Mouse (Mus musculus) forebrain, embryonic 11.5 days (tissue): ENCODE data around the gene Szt2. TPM values are rescaled to one million over a fixed set of nuclear protein-coding genes. Genes with fewer than 3 reads are reported as not detected.

Experiments used
- polyA plus RNA-seq: library from polyadenylated mRNA; unstranded; fragments of >200 nt; fragmentation: Nextera tagmentation; extraction: Ambion mirVana; gene quantifications from 2 replicates; pipeline ENCODE4 v1.2.1, GENCODE M21; 2014

Szt2 gene
- polyA plus RNA-seq, 1 experiment from 2014 or later = 18.3 TPM

Other genes starting within 250 kb of the Szt2 start
- 62.3 and 67.9 TPM in 2 replicates for gene Kdm4a, start 229.2 kb downstream of the Szt2 start, polyA plus RNA-seq
- 90.5 and 99.9 TPM in 2 replicates for gene Ptprf, start 117.9 kb downstream of the Szt2 start, polyA plus RNA-seq
- gene Med8, start 64 bp upstream of the Szt2 start, polyA plus RNA-seq = 152 and 155 TPM in 2 replicates
- 37.8 and 39.8 TPM in 2 replicates for gene Elovl1, start 18.8 kb upstream of the Szt2 start, polyA plus RNA-seq
- gene Cdc20, start 28.1 kb upstream of the Szt2 start, polyA plus RNA-seq = 369 and 385 TPM in 2 replicates
- gene Mpl, start 48.2 kb upstream of the Szt2 start, polyA plus RNA-seq = 1.0 and 1.5 TPM in 2 replicates
- 13.6 and 14.5 TPM in 2 replicates for gene Tie1, start 80.8 kb upstream of the Szt2 start, polyA plus RNA-seq
- gene 2610528J11Rik, start 117.7 kb upstream of the Szt2 start, polyA plus RNA-seq = 0.48 and 0.71 TPM in 2 replicates
- 0.25 and 0.32 TPM in 2 replicates for gene Tmem125, start 134.8 kb upstream of the Szt2 start, polyA plus RNA-seq
- 0.80 and 0.83 TPM in 2 replicates for gene Cfap57, start 211.5 kb upstream of the Szt2 start, polyA plus RNA-seq
- gene Ebna1bp2, start 211.5 kb upstream of the Szt2 start, polyA plus RNA-seq = 181 and 183 TPM in 2 replicates
- not detected in 2 replicates for gene Olfr62, start 249.7 kb upstream of the Szt2 start, polyA plus RNA-seq